Mouse (Mus musculus) right cerebral cortex, postnatal 25 days (tissue): Measurements from ENCODE around the gene Radil.

Experiments
- DNase-seq: peaks from one replicate; pipeline ENCODE4 v3.0.0; 2022

The Radil gene

DNA sequence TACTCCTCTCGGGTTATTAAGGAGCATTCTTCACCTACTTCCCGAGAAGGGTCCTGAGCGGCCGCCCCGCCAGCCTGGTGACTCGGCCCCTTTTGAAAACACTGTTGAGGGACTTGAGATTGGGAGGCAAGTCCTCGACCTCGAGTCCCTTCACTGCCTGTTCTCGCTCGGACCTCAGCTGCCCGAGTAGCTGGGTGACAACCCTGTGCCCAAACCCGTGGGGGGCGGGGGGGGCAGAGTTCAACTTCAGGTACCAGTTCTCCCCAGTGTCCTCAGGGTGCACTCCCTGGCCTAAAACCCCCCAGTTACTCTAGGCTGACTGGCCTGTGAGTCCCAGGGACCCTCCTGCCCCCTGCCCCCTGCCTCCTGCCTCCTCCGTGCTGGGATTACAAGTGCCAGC is 106.9 kb downstream of the Radil start:
- no peak for DNase-seq

DNA sequence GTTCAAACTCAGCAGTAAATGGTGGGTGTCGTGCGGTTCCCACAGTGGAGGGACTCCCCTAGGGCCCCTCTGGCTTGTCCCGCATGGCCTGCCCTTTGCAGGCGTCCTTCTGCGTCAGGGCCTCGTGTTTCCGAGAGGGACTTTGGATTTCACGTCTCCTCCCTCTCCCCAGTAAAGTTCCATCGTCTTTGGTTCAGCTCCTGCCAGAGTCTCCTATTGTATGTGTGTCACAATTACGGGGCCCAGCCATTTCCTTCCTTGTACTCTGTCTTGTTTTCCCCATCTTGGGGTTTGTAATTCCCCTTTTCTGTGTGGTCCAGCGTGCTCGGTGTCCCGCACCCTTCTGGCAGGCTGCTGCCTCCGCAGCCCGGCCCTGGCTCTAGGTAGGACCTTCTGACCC is 107.4 kb downstream of the Radil start:
- DNase-seq, result no peak

DNA sequence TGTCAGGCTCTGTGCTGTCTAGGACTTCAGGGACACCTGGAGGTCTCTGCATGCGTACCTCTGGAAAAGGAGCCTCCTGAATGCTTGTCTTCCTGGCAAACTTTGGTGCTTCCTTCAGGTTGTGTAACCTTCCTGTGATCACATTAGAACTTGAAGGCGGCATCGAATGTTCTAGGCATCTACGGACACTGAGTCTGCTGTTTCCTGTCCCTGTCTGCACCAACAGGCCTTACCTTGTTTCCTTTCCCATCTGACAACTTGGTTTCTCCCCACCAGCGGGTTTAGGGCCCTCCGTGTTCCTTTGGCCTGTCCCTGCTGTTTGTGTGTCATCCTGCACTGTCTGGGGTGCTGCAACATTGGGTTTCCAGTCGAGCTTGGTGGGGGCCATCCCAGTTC is 108.9 kb downstream of the Radil start:
- no peak for DNase-seq

DNA sequence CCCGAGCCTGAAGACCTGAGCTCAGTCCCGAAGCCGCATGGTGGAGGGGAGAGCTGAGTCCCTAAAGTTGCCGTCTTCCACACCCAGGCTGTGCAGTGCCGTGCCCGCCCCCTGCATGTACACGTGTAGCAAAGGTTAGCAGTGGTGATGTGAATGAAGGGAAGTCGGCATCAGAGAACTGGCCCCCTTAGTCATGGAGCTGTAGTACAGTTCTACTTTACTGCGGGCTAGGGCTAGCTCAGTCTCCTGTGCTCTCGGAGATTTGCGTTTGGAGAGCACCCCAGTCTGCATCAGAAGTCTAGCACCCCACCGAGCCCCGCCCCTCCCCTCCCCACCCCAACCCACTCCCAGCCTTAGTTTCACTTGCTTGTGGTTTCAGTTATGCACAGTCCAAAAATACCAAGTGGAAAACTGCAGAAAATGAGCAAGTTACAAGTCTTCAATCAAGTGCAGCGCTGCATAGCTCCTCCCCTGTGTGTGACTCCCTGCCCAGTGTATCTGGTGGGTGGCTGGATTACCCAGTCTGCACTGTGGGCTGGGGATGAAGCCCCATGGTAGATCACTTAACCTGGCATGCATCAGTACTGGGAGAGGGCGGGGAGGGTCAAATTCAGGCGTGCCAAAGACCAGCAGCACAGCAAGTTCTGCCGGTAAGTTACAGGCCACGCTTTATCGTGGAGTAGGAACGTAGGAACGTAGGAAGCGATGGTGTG is 109.4 kb downstream of the Radil start:
- no peak for DNase-seq

DNA sequence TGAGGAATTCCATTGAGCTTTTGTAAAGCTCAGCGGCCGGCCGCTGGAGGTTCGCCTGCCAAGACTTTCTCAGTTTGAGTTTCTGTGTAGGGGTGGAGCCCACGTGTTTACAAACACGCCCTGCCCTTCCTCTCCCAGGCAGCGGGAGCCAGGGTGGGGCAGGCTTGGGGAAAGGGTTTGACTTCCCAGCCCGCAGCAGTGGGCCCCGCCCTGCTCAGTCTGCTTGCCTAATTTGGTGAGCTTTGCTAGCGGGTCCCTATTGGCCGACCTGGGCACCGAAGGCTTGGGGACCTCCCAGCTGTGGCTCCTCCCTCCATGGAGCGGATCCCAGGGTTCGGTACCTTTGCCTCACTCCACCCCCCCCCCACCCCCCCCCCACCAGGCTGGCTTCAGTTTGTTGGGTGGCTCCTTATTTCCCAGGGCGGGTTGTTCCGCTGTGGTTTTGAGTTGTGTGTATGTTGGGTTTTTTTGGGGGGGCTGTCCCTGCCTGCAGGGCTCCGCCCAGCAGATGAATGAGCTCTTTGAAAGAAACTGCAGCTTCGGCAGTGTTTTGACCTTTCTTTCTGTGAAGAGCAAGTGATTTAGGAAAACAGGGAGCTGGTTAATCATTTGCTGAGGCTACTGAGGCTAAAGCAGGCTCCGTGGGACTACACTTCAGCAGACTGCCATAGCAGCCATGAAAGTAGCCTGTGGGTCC is 110.3 kb downstream of the Radil start:
- peak; percentile 61 for DNase-seq

DNA sequence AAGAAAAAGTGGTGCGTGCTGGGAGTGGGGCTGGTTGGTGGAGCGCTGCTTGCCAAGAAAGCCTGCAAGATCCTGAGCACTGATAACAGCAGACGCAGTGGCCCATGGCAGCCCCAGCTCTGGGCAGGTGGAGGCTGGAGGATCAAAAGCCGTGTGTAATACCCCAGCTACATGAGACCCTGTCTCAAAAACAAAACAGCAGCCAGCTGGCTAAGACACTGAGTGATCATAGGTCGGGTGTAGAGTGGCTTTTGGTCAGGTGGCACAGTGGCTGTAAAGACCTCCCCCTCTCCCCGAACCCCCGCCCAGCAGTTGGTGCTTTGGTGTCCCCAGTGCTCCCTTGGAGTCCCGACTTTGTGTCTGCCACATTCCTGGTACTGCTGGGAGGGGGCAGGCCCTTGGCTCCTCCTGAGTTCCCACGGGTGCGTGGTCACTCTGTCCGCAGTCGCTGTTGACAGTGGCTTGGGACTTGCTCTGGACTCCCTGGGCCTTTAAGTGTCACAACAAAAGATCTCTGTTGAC is 110.9 kb downstream of the Radil start:
- no peak for DNase-seq

DNA sequence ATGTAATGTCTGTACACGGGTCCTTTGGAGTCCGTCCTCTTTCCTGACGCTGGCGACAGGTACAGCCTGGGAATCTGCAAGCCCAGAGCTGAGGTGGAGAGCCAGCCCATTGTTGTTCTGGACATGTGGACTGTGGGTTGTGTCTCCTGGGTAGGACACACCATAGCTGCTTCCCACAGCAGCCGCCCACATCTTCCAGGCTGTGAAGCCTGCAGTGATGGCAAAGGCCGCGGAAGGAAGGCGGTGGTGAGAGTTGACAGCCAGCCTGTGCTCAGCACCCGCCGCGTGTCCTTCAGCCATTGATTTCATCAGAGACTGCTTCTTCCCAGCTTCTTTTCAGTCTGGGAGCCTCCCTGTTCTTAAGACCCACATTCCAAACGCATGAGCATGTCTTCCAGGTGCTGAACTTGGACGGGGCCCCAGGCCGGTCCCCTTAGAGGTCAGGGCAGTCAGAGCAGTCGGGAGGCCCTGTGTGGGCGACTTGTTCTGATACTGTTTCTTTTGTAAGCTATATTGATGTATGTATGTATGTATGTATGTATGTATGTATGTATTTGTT is 112.4 kb downstream of the Radil start:
- DNase-seq, result peak; percentile 56

DNA sequence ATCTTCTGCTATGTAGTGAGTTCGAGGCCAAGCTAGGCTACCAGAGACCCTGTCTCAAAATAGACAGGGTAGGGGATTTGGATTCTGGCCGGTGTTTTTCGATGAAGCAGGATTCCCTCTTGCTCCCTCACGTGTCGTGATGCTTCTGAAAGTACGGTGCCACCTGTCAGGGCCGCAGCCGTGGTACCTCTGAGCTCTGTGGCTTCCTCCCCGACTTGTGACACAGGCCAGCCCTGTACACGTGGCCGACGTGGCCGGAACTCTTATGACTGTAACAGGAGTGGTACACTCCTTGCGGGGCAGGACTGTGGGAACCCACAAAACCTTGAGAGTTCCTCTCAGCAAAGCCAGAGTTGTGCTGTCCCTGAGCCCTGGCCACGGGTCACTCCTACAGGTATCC is 115.2 kb downstream of the Radil start:
- DNase-seq, result no peak
